Mouse (Mus musculus) embryonic stem cell, embryonic (primary cell): Measurements from ENCODE around the gene Hprt.

Source experiments
- CTCF ChIA-PET, 4 experiments: fragments of 300-600 bp in 2 of 4; fragments of 350-600 bp in 2 of 4; sonication (Branson Sonifier 250); formaldehyde crosslinking; loops; one replicate each; lab custom pipeline; 2022; ENCODE audit warnings: inconsistent platforms in 2 of 4; lab: Charles Lee
- POLR2A ChIA-PET, 4 experiments: fragments of 300-600 bp in 2 of 4; fragments of 350-600 bp in 2 of 4; sonication (Branson Sonifier 250); formaldehyde crosslinking; loops; one replicate each; lab custom pipeline; 2022; ENCODE audit warnings: antibody characterized with exemption in 4 of 4, inconsistent platforms in 1 of 4; lab: Charles Lee

The Hprt gene

DNA sequence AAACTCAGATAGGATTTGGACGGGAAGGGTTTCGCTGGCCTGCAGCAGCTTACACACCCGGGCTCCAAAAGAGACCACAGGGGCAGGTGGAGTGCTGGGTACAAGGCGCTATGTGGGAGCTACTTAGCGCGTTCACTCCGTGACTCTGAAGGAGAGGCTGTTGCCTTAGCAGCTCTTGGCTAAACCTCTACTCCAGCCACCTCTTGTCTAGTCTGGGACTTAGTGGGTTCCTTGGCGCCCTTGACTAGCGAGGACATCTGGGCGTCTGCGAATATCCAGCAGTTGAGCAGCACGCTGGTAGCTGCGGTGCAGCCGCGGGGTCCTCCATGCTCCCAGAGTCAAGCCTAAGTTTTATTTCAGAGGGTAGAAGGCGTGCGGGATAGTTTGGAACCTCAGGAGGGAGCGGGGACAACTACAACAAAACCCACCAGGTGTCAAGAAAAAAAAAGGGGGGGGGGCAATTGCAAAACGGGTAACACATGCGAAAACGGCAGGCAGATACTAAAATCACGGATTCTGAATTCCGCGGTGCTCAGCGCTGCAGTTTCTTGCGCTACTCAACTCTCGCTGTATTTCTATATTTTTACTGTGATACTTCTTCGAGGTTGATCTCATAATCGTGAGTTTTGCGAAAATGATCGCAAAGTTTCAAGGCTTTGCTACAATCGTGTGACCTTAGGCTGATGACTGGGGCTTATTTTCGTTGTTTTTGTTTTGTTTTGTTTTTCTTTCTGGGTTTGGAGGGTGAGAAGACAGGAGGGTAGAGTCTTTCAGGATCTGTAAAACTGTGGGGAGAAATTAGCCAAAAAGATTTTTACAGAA is 70.7 kb downstream of the Hprt start:
- POLR2A ChIA-PET, result interaction anchor here in 1 of 4 experiments (1.0 kb wide), 1 partner anchor 8 kb away, joined by 4 read pairs; no protein-coding TSS in a partner anchor
- CTCF ChIA-PET, result interaction anchor here in 2 of 4 experiments (0.6 to 0.7 kb wide), 2 partner anchors 12 to 34 kb away, joined by 3 read pairs; no protein-coding TSS in a partner anchor

DNA sequence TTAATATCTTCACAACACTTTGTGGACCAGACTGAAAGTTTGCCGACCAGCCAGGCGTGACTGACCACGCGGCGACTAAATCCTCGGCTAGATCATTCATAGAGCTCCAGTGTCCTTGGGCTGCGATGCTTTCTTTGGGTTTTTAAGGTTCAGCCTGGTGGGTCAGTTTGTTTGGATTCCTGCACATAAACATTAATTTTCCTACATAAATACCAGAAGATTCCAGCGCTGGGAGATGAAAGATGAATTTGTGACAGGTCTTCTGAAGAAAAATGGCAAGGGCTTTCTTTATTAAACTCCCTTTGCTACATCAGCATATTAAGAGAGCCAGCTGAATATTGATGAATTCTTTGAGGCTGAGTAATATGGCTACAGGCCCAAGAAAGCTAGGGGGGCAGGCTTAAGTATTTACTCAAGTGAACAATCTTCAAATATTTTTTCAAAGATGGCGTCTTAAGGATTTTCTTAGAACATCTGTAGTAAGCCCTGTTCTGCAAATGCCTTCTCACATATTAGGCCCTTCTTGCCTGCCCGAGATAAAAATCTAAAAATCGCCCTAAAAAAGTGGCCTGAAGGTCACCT is 71.6 kb downstream of the Hprt start:
- POLR2A ChIA-PET, result interaction anchor here in 1 of 4 experiments (1.0 kb wide), 1 partner anchor 9 kb away, joined by 4 read pairs; no protein-coding TSS in a partner anchor
- CTCF ChIA-PET, result interaction anchor here in 1 of 4 experiments (0.6 kb wide), 1 partner anchor 11 kb away, joined by 3 read pairs; no protein-coding TSS in a partner anchor

GRCm38 (mm10) chrX:53064406-53064805 is 76.5 kb downstream of the Hprt start:
- POLR2A ChIA-PET, result interaction anchor here in 1 of 4 experiments (1.7 kb wide), 1 partner anchor 37 kb away, joined by 3 read pairs; no protein-coding TSS in a partner anchor
- CTCF ChIA-PET, result interaction anchor here in 1 of 4 experiments (1.6 kb wide), 1 partner anchor 18 kb away, joined by 3 read pairs; no protein-coding TSS in a partner anchor
